Comparison of ENCODE assay signal across 8 mouse cellular contexts in genomic region chr15:83112898-83113297, GRCm38 (mm10). TPM values are rescaled to one million over a fixed set of nuclear protein-coding genes. Genes with fewer than 3 reads are reported as not detected.
DNase-seq lines count a peak whose midpoint lies in the region; ATAC-seq and TF ChIP-seq lines count a peak whose summit lies in the region.

No protein-coding gene starts in this region.

- intact Hi-C loops in heart, postnatal 10 days (cut with DNase I): loop anchor here (2.0 kb wide), 2 partner anchors 298 to 308 kb away; no protein-coding TSS in a partner anchor

- no peaks in the 10 kb centered on the region for H3K79me3 ChIP-seq in C2C12 (ENCODE audit: low read depth)

- peak; percentile 77 for ATAC-seq in forebrain, embryonic 13.5 days
- peak; percentile 74 for ATAC-seq in lung, embryonic 14.5 days (ENCODE audit: insufficient read depth)
- peak; percentile 70 for ATAC-seq in neural tube, embryonic 15.5 days (ENCODE audit: low FRiP score)

- H3ac ChIP-seq in C2C12 (ENCODE audit: control insufficient read depth, insufficient read length, low read depth): no peak overlapping the region

- DNase-seq in adrenal gland, postnatal 36 days: peak; percentile 84 to 90
- DNase-seq in heart, postnatal 10 days: peak; percentile 77 to 87
- peak; percentile 83 to 86 for DNase-seq in kidney, postnatal 25 days
- peak; percentile 83 for DNase-seq in lung, embryonic 14.5 days
- peak; percentile 38 to 58 for DNase-seq in thymus, postnatal 10 days (ENCODE audit: low spot score in 2 of 2)

- H3K27ac ChIP-seq in forebrain, embryonic 13.5 days: no peak overlapping the region
- no peak overlapping the region for H3K27ac ChIP-seq in lung, embryonic 14.5 days (ENCODE audit: low read depth)
- H3K27ac ChIP-seq in neural tube, embryonic 15.5 days (replicated peaks): 0 out of 2 replicates have a peak overlapping the region, but pooled peaks have one; percentile 34

- H3K4me2 ChIP-seq in forebrain, embryonic 13.5 days: no peak overlapping the region
- H3K4me2 ChIP-seq in lung, embryonic 14.5 days: no peak overlapping the region
- H3K4me2 ChIP-seq in neural tube, embryonic 15.5 days: peak overlapping the region; percentile 15; the same call in 1 of the 2 replicates

- H3K36me3 ChIP-seq in C2C12 (ENCODE audit: control insufficient read depth, insufficient read depth): peaks cover 46% of the 10 kb centered on the region
- peaks cover 40% of the 10 kb centered on the region for H3K36me3 ChIP-seq in forebrain, embryonic 13.5 days (ENCODE audit: poor library complexity, severe bottlenecking)
- H3K36me3 ChIP-seq in lung, embryonic 14.5 days (ENCODE audit: insufficient read depth): peaks cover 37% of the 10 kb centered on the region
- H3K36me3 ChIP-seq in neural tube, embryonic 15.5 days: peaks cover 22% of the 10 kb centered on the region

- H3K27me3 ChIP-seq in C2C12 (ENCODE audit: control insufficient read depth, insufficient read depth, insufficient read length): no peaks in the 10 kb centered on the region
- no peaks in the 10 kb centered on the region for H3K27me3 ChIP-seq in forebrain, embryonic 13.5 days
- no peaks in the 10 kb centered on the region for H3K27me3 ChIP-seq in lung, embryonic 14.5 days (ENCODE audit: insufficient read depth, low read length)
- no peaks in the 10 kb centered on the region for H3K27me3 ChIP-seq in neural tube, embryonic 15.5 days (replicated peaks)

- H3K9ac ChIP-seq in forebrain, embryonic 13.5 days: 0 out of 2 replicates have a peak overlapping the region, but pooled peaks have one; percentile 43
- H3K9ac ChIP-seq in lung, embryonic 14.5 days: no peak overlapping the region
- no peak overlapping the region for H3K9ac ChIP-seq in neural tube, embryonic 15.5 days (replicated peaks)

- peaks cover 22% of the 10 kb centered on the region for H3K4me1 ChIP-seq in forebrain, embryonic 13.5 days
- peaks cover 3% of the 10 kb centered on the region; the same call in 1 of the 2 replicates for H3K4me1 ChIP-seq in lung, embryonic 14.5 days (ENCODE audit: insufficient read depth)
- H3K4me1 ChIP-seq in neural tube, embryonic 15.5 days: peaks cover 23% of the 10 kb centered on the region

- no peak overlapping the region for H3K4me3 ChIP-seq in C2C12 (ENCODE audit: insufficient read depth, poor library complexity, severe bottlenecking)
- no peak overlapping the region for H3K4me3 ChIP-seq in forebrain, embryonic 13.5 days
- H3K4me3 ChIP-seq in lung, embryonic 14.5 days (ENCODE audit: low read depth, low read length): no peak overlapping the region
- H3K4me3 ChIP-seq in neural tube, embryonic 15.5 days (replicated peaks): no peak overlapping the region

- H3K9me3 ChIP-seq in forebrain, embryonic 13.5 days (replicated peaks): no peaks in the 10 kb centered on the region
- H3K9me3 ChIP-seq in lung, embryonic 14.5 days (ENCODE audit: low read depth, low read length): no peaks in the 10 kb centered on the region
- H3K9me3 ChIP-seq in neural tube, embryonic 15.5 days (replicated peaks): no peaks in the 10 kb centered on the region

- 17% methylated on average over 6 of the region's 11 CpGs for WGBS in forebrain, embryonic 13.5 days
- 8% methylated on average over 11 of the region's 11 CpGs for WGBS in lung, embryonic 14.5 days
- 8% methylated on average over 11 of the region's 11 CpGs for WGBS in neural tube, embryonic 15.5 days

- H3K79me2 ChIP-seq in C2C12 (ENCODE audit: control insufficient read depth, insufficient read depth): peaks cover 2% of the 10 kb centered on the region

- TF ChIP-seq CTCF in C2C12 (IDR thresholded peaks at IDR 0.05; ENCODE audit: control insufficient read depth, insufficient read depth, insufficient read length): peak; percentile 91
- peak; percentile 84 for TF ChIP-seq CTCF in lung, embryonic 14.5 days (IDR thresholded peaks at IDR 0.05; ENCODE audit: low read depth)

TF ChIP-seq in C2C12, 6 proteins besides CTCF, POLR2A, EP300 and RAD21:
- TF ChIP-seq MYOD1 (IDR thresholded peaks at IDR 0.05; ENCODE audit: control insufficient read depth, insufficient read length, low read depth): no peak
- TF ChIP-seq FOSL1 (IDR thresholded peaks at IDR 0.05; ENCODE audit: insufficient read depth, low read length, poor library complexity, severe bottlenecking): no peak
- no peak for TF ChIP-seq MYOG (IDR thresholded peaks at IDR 0.05; ENCODE audit: control insufficient read depth, extremely low read depth, insufficient read length)
- no peak for TF ChIP-seq MAX (IDR thresholded peaks at IDR 0.05)
- TF ChIP-seq USF1 (IDR thresholded peaks at IDR 0.05; ENCODE audit: low read depth): no peak
- TF ChIP-seq CEBPB (IDR thresholded peaks at IDR 0.05; ENCODE audit: low read depth): no peak

RNA-seq across cellular contexts. Expression of gene Rrp7a, which starts 9.7 kb away (rescaled TPM):
- polyA plus RNA-seq in C2C12 (2012; fragmentation: generic; extraction: Trizol): 171 TPM
- 100 to 1,000 TPM; 108 to 127 TPM for total RNA-seq in adrenal gland, postnatal 36 days (2021)
- 64.2 and 77.1 TPM in 2 replicates for polyA plus RNA-seq in forebrain, embryonic 13.5 days (2015; fragmentation: Nextera tagmentation; extraction: Ambion mirVana)
- 10 to 100 TPM; 37.3 to 46.2 TPM for total RNA-seq in heart, postnatal 10 days (2021)
- 51.0 and 59.3 TPM in 2 replicates for polyA plus RNA-seq in lung, embryonic 14.5 days (2014; fragmentation: Nextera tagmentation; extraction: Ambion mirVana)
- 77.4 and 81.1 TPM in 2 replicates for polyA plus RNA-seq in neural tube, embryonic 15.5 days (2015; fragmentation: Nextera tagmentation; extraction: Ambion mirVana)

RNA-seq across cellular contexts. Expression of gene Serhl, which starts 23.6 kb away (rescaled TPM):
- polyA plus RNA-seq in C2C12 (2012; fragmentation: generic; extraction: Trizol): 17.8 TPM
- 10 to 100 TPM; 42.6 to 59.9 TPM for total RNA-seq in adrenal gland, postnatal 36 days (2021)
- polyA plus RNA-seq in forebrain, embryonic 13.5 days (2015; fragmentation: Nextera tagmentation; extraction: Ambion mirVana): 35.4 and 36.9 TPM in 2 replicates
- 10 to 100 TPM; 54.6 to 59.1 TPM for total RNA-seq in heart, postnatal 10 days (2021)
- 60.6 and 68.1 TPM in 2 replicates for polyA plus RNA-seq in lung, embryonic 14.5 days (2014; fragmentation: Nextera tagmentation; extraction: Ambion mirVana)
- 30.9 and 42.9 TPM in 2 replicates for polyA plus RNA-seq in neural tube, embryonic 15.5 days (2015; fragmentation: Nextera tagmentation; extraction: Ambion mirVana)

RNA-seq across cellular contexts. Expression of gene Poldip3, which starts 36.3 kb away (rescaled TPM):
- polyA plus RNA-seq in C2C12 (2012; fragmentation: generic; extraction: Trizol): 108 TPM
- 100 to 1,000 TPM; 106 to 108 TPM for total RNA-seq in adrenal gland, postnatal 36 days (2021)
- 155 and 168 TPM in 2 replicates for polyA plus RNA-seq in forebrain, embryonic 13.5 days (2015; fragmentation: Nextera tagmentation; extraction: Ambion mirVana)
- 10 to 100 TPM; 45.7 to 47.3 TPM for total RNA-seq in heart, postnatal 10 days (2021)
- 159 and 162 TPM in 2 replicates for polyA plus RNA-seq in lung, embryonic 14.5 days (2014; fragmentation: Nextera tagmentation; extraction: Ambion mirVana)
- 127 and 134 TPM in 2 replicates for polyA plus RNA-seq in neural tube, embryonic 15.5 days (2015; fragmentation: Nextera tagmentation; extraction: Ambion mirVana)

RNA-seq across cellular contexts. Expression of gene Cyb5r3, which starts 59.5 kb away (rescaled TPM):
- polyA plus RNA-seq in C2C12 (2012; fragmentation: generic; extraction: Trizol): 402 TPM
- 100 to 1,000 TPM; 319 to 365 TPM for total RNA-seq in adrenal gland, postnatal 36 days (2021)
- polyA plus RNA-seq in forebrain, embryonic 13.5 days (2015; fragmentation: Nextera tagmentation; extraction: Ambion mirVana): 99.0 and 107 TPM in 2 replicates
- 100 to 1,000 TPM; 133 to 136 TPM for total RNA-seq in heart, postnatal 10 days (2021)
- polyA plus RNA-seq in lung, embryonic 14.5 days (2014; fragmentation: Nextera tagmentation; extraction: Ambion mirVana): 161 and 164 TPM in 2 replicates
- polyA plus RNA-seq in neural tube, embryonic 15.5 days (2015; fragmentation: Nextera tagmentation; extraction: Ambion mirVana): 112 and 128 TPM in 2 replicates
